ENCODE assay signal across 8 mouse cellular contexts in the genomic region with DNA sequence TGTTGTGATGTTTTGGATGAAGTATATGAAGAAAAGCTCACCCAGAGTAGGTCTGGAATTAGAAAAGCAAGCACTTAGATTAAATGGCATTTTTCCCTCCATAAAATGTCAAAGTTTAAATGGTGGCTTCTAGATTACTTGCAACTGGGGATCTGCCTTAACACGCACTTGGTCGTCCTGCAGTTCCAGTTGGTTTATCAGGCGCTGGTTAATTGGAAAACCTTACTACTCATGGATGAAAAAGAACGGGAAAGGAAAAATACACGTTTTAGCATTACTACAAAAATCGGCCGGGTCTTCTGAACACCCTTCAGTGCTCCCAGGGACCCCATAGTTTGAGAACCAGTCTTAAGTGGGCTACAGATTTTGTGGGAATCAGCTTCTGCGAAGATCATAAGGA. TPM values are rescaled to one million over a fixed set of nuclear protein-coding genes. Genes with fewer than 3 reads are reported as not detected.
DNase-seq lines count a peak whose midpoint lies in the region; ATAC-seq lines count a peak whose summit lies in the region.

No protein-coding gene starts in this region.

- WGBS in heart, embryonic 16.5 days, result 33% methylated on average over 8 of the region's 8 CpGs
- 36% methylated on average over 8 of the region's 8 CpGs for WGBS in hindbrain, embryonic 10.5 days
- 32% methylated on average over 8 of the region's 8 CpGs for WGBS in midbrain, embryonic 11.5 days

- no peaks in the 10 kb centered on the region for H3K27me3 ChIP-seq in heart, embryonic 16.5 days (ENCODE audit: control insufficient read depth, insufficient read depth, low read length)
- 0 out of 2 replicates have a peak, but pooled peaks cover 4% of the 10 kb centered on the region for H3K27me3 ChIP-seq in hindbrain, embryonic 10.5 days (ENCODE audit: insufficient read depth, poor library complexity, severe bottlenecking)
- no peaks in the 10 kb centered on the region for H3K27me3 ChIP-seq in midbrain, embryonic 11.5 days (ENCODE audit: control insufficient read depth, insufficient read depth, low read length)

- peaks cover 8% of the 10 kb centered on the region for H3K4me1 ChIP-seq in heart, embryonic 16.5 days (ENCODE audit: control insufficient read depth, insufficient read depth, low read length)
- H3K4me1 ChIP-seq in hindbrain, embryonic 10.5 days (replicated peaks), result peaks cover 29% of the 10 kb centered on the region
- H3K4me1 ChIP-seq in midbrain, embryonic 11.5 days (ENCODE audit: control insufficient read depth, insufficient read depth, low read length), result peaks cover 6% of the 10 kb centered on the region; the same call in 1 of the 2 replicates

- H3K4me2 ChIP-seq in heart, embryonic 16.5 days (ENCODE audit: low read depth, low read length), result peak overlapping the region; percentile 99
- peak overlapping the region; percentile 63 for H3K4me2 ChIP-seq in midbrain, embryonic 11.5 days

- no peak for DNase-seq in heart, adult 8-10 months (ENCODE audit: low spot score)
- DNase-seq in MN1 (ENCODE audit: low spot score), result peak; percentile 9
- DNase-seq in hindbrain, embryonic 10.5 days (ENCODE audit: low spot score), result no peak
- no peak for DNase-seq in midbrain, embryonic 11.5 days (ENCODE audit: low spot score, missing footprints)
- DNase-seq in embryo, embryonic 10.5 days (ENCODE audit: low spot score), result no peak
- DNase-seq in cerebellum, postnatal 4 days (ENCODE audit: low spot score in 2 of 2), result no peak
- no peak for DNase-seq in gastrocnemius, postnatal 14 days

- intact Hi-C loops in gastrocnemius, postnatal 14 days (cut with DNase I; ENCODE audit: low total_unique reads), result no loop called here

- H3K36me3 ChIP-seq in heart, embryonic 16.5 days (ENCODE audit: control insufficient read depth, insufficient read depth), result no peaks in the 10 kb centered on the region
- peaks cover 4% of the 10 kb centered on the region; the same call in 1 of the 2 replicates for H3K36me3 ChIP-seq in hindbrain, embryonic 10.5 days
- no peaks in the 10 kb centered on the region for H3K36me3 ChIP-seq in midbrain, embryonic 11.5 days (ENCODE audit: control insufficient read depth, insufficient read depth, low read length)

- H3K4me3 ChIP-seq in heart, embryonic 16.5 days (ENCODE audit: low read length), result peak overlapping the region; percentile 97
- H3K4me3 ChIP-seq in hindbrain, embryonic 10.5 days, result peak overlapping the region; percentile 96
- H3K4me3 ChIP-seq in midbrain, embryonic 11.5 days (ENCODE audit: low read depth, low read length), result peak overlapping the region; percentile 58

- peak overlapping the region; percentile 96 for H3K27ac ChIP-seq in heart, embryonic 16.5 days (ENCODE audit: low read length)
- H3K27ac ChIP-seq in hindbrain, embryonic 10.5 days, result peak overlapping the region; percentile 95
- H3K27ac ChIP-seq in midbrain, embryonic 11.5 days (ENCODE audit: low read depth, low read length), result no peak overlapping the region

- no peak for ATAC-seq in heart, embryonic 16.5 days (replicated peaks; ENCODE audit: extremely low read depth, insufficient read depth, low FRiP score)
- ATAC-seq in midbrain, embryonic 11.5 days (ENCODE audit: low FRiP score), result no peak

- no peaks in the 10 kb centered on the region for H3K9me3 ChIP-seq in heart, embryonic 16.5 days (replicated peaks; ENCODE audit: control insufficient read depth, low read length)
- no peaks in the 10 kb centered on the region for H3K9me3 ChIP-seq in hindbrain, embryonic 10.5 days
- no peaks in the 10 kb centered on the region for H3K9me3 ChIP-seq in midbrain, embryonic 11.5 days (ENCODE audit: control insufficient read depth, low read length)

- peak overlapping the region; percentile 98 for H3K9ac ChIP-seq in heart, embryonic 16.5 days (ENCODE audit: low read length)
- H3K9ac ChIP-seq in midbrain, embryonic 11.5 days (ENCODE audit: low read length), result peak overlapping the region; percentile 72

RNA-seq across cellular contexts. Expression of gene Ubac2, which starts 0.8 kb away (rescaled TPM):
- polyA plus RNA-seq in heart, embryonic 16.5 days (2015; fragmentation: Nextera tagmentation; extraction: Ambion mirVana), result 48.3 and 53.8 TPM in 2 replicates
- total RNA-seq in heart, adult 8-10 months (2022), result 10 to 100 TPM; 30.4 to 31.5 (median 30.8) TPM
- 69.4 and 70.9 TPM in 2 replicates for polyA plus RNA-seq in hindbrain, embryonic 10.5 days (2016; fragmentation: Nextera tagmentation; extraction: Ambion mirVana)
- polyA plus RNA-seq in midbrain, embryonic 11.5 days (2014; fragmentation: Nextera tagmentation; extraction: Ambion mirVana), result 64.0 and 67.7 TPM in 2 replicates
- total RNA-seq in gastrocnemius, postnatal 14 days (2021), result 10 to 100 TPM; 18.2 to 20.8 TPM

RNA-seq across cellular contexts. Expression of gene Gpr18, which starts 37.9 kb away (rescaled TPM):
- polyA plus RNA-seq in heart, embryonic 16.5 days (2015; fragmentation: Nextera tagmentation; extraction: Ambion mirVana), result 0.22 and 1.00 TPM in 2 replicates
- under 1 TPM in 3 of 4 experiments, not detected in 1; 0.16 to 0.23 (median 0.19) TPM for total RNA-seq in heart, adult 8-10 months (2022)
- polyA plus RNA-seq in hindbrain, embryonic 10.5 days (2016; fragmentation: Nextera tagmentation; extraction: Ambion mirVana), result 0.20 and 0.21 TPM in 2 replicates
- polyA plus RNA-seq in midbrain, embryonic 11.5 days (2014; fragmentation: Nextera tagmentation; extraction: Ambion mirVana), result 0.15 and 0.25 TPM in 2 replicates
- total RNA-seq in gastrocnemius, postnatal 14 days (2021), result not detected
